Mouse (Mus musculus): ENCODE measurements around the gene Pfdn6.

DNA sequence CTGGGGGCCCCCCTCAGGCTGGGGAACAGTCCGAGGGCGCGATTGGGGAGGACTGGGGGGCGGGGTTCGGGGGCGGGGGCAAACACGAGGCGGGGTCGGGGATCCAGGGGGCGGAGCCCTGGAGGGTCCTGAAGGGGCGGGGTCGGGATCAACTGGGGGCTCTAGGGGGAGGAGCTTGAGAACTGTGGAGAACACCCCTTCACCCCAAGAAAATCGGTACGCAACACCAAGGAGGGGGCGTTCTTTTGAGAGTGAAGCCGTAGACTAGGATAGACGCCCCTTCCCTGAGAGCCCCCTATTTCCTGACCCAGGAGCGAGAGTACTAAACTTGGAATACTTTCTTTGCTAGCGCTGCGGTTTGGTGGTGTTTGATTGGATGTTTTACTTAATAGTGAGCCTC lies 23.8 kb downstream of the Pfdn6 start:
- no peak for TF ChIP-seq CTCF (IDR thresholded peaks at IDR 0.05; ENCODE audit: control insufficient read depth, insufficient read depth, low read length)
- no peak for TF ChIP-seq POLR2A (IDR thresholded peaks at IDR 0.05; ENCODE audit: borderline replicate concordance, control insufficient read depth, low read depth, low read length)
